ENCODE assay signal across 8 mouse cellular contexts in genomic region chr12:52473988-52474968, GRCm38 (mm10). TPM values are rescaled to one million over a fixed set of nuclear protein-coding genes. Genes with fewer than 3 reads are reported as not detected.
DNase-seq lines count a peak whose midpoint lies in the region; ATAC-seq lines count a peak whose summit lies in the region.

No protein-coding gene starts in this region.

- H3K4me2 ChIP-seq in heart, embryonic 11.5 days, result 0 out of 2 replicates have a peak overlapping the region, but pooled peaks have one; percentile 22
- H3K4me2 ChIP-seq in liver, embryonic 13.5 days, result peak overlapping the region; percentile 43

- intact Hi-C loops in heart, postnatal 36 days (cut with DNase I), result no loop called here

- 60% methylated on average over 18 of the region's 18 CpGs for WGBS in heart, embryonic 11.5 days (ENCODE audit: insufficient replicate concordance)
- WGBS in liver, embryonic 13.5 days (ENCODE audit: insufficient replicate concordance), result 33% methylated on average over 18 of the region's 18 CpGs

- no peaks in the 10 kb centered on the region for H3K27me3 ChIP-seq in heart, embryonic 11.5 days (ENCODE audit: control insufficient read depth, insufficient read depth, low read length)
- H3K27me3 ChIP-seq in liver, embryonic 13.5 days, result no peaks in the 10 kb centered on the region

- no peaks in the 10 kb centered on the region for H3K36me3 ChIP-seq in heart, embryonic 11.5 days (ENCODE audit: control insufficient read depth, insufficient read depth, low read length)
- no peaks in the 10 kb centered on the region for H3K36me3 ChIP-seq in liver, embryonic 13.5 days

- no peak for ATAC-seq in heart, embryonic 11.5 days (replicated peaks; ENCODE audit: insufficient number of reproducible peaks, low FRiP score, low TSS enrichment)
- no peak for ATAC-seq in liver, embryonic 13.5 days (ENCODE audit: low read depth)

- H3K27ac ChIP-seq in heart, embryonic 11.5 days (ENCODE audit: low read depth, low read length), result no peak overlapping the region
- no peak overlapping the region for H3K27ac ChIP-seq in liver, embryonic 13.5 days

- H3K4me3 ChIP-seq in heart, embryonic 11.5 days (ENCODE audit: low read depth, low read length), result no peak overlapping the region
- no peak overlapping the region for H3K4me3 ChIP-seq in liver, embryonic 13.5 days (replicated peaks)

- H3K4me1 ChIP-seq in heart, embryonic 11.5 days (ENCODE audit: control insufficient read depth, insufficient read depth, low read length), result peaks cover under 1% of the 10 kb centered on the region; the same call in 1 of the 2 replicates
- H3K4me1 ChIP-seq in liver, embryonic 13.5 days (replicated peaks), result peaks cover 6% of the 10 kb centered on the region; the same call in 1 of the 2 replicates

- DNase-seq in heart, postnatal 36 days, result no peak
- peak; percentile 16 for DNase-seq in ovary, postnatal 36 days (ENCODE audit: low spot score)
- no peak for DNase-seq in ovary, postnatal 14 days (ENCODE audit: low spot score)
- no peak for DNase-seq in liver, embryonic 13.5 days
- no peak for DNase-seq in urinary bladder, postnatal 10 days (ENCODE audit: low spot score)
- DNase-seq in adrenal gland, adult 8-10 months, result no peak
- DNase-seq in cerebellum, postnatal 25 days, result no peak

- H3K9me3 ChIP-seq in heart, embryonic 11.5 days (replicated peaks; ENCODE audit: control insufficient read depth, low read length), result no peaks in the 10 kb centered on the region
- no peaks in the 10 kb centered on the region for H3K9me3 ChIP-seq in liver, embryonic 13.5 days (replicated peaks)

- no peak overlapping the region for H3K9ac ChIP-seq in heart, embryonic 11.5 days (ENCODE audit: low read depth, low read length)
- no peak overlapping the region for H3K9ac ChIP-seq in liver, embryonic 13.5 days

RNA-seq across cellular contexts. Expression of gene Arhgap5, which starts 29.5 kb away (rescaled TPM):
- polyA plus RNA-seq in heart, embryonic 11.5 days (2014; fragmentation: Nextera tagmentation; extraction: Ambion mirVana), result 42.1 and 42.3 TPM in 2 replicates
- 10 to 100 TPM; 76.7 to 84.4 TPM for total RNA-seq in heart, postnatal 36 days (2021)
- polyA plus RNA-seq in liver, embryonic 13.5 days (2015; fragmentation: Nextera tagmentation; extraction: Ambion mirVana), result 7.5 and 10.1 TPM in 2 replicates
- total RNA-seq in adrenal gland, adult 8-10 months (2022), result 100 to 1,000 TPM in 1 of 4 experiments, 10 to 100 TPM in 3; 59.8 to 108 (median 84.4) TPM
